Mouse (Mus musculus) G1E (cell line): ENCODE results near the gene Pdlim5.

Experiments used
- CTCF ChIP-seq: IDR thresholded peaks from 2 replicates; pipeline ENCODE4 v1.5.1; 2012; ENCODE audit warnings: low read depth, low read length, inconsistent platforms, mixed read lengths
- GATA1 ChIP-seq: IDR thresholded peaks from 2 replicates; pipeline ENCODE4 v1.6.1; 2012; ENCODE audit warnings: borderline replicate concordance, low read length, inconsistent platforms, mixed read lengths
- GATA2 ChIP-seq: IDR thresholded peaks from 2 replicates; pipeline ENCODE4 v1.6.1; 2012; ENCODE audit warnings: low read depth, low read length, inconsistent platforms, borderline replicate concordance
- POLR2AphosphoS5 ChIP-seq: IDR thresholded peaks from 2 replicates; pipeline ENCODE4 v1.6.1; 2012; ENCODE audit warnings: low read depth, low read length, inconsistent platforms; ENCODE audit not compliant: insufficient replicate concordance
- TAL1 ChIP-seq: conservative IDR thresholded peaks from 2 replicates; pipeline ENCODE4 v1.6.1; 2012; ENCODE audit warnings: low read depth, low read length, inconsistent platforms, mixed read lengths

DNA sequence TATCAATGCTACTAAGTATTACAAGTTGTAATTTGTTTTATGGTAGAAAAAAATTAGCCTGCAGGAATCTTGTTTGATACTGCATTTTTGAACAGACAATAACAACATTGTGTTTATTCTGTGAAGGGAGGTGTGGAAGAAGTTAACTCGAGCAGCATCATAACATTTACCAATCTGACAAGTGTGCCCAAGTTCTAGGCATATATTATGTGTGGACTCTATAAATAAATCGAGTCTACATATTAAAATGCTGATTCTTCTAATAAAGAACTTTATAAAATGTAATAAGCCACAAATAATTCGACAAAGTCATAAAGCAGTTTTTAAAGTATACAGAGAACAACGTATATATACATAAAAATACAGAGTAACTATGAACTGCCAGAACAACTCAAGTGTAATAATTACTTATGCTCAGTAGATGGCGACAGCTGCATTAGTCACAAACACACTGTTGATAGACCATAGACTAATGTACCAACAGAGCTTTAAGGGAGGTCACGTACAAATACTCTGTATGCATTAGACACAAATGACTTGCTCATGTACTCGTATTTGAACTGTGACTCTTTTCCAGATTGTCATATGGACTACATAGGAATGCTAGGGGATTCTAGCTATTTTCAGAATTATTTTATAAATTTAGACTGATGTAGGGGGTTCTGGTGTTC lies 100.7 kb downstream of the Pdlim5 start:
- no peak for TF ChIP-seq CTCF
- TF ChIP-seq GATA1, result no peak
- no peak for TF ChIP-seq TAL1
- no peak for TF ChIP-seq GATA2
- TF ChIP-seq POLR2AphosphoS5, result no peak
